Mouse (Mus musculus): Measurements from ENCODE around the gene Ipo5. TPM values are rescaled to one million over a fixed set of nuclear protein-coding genes. Genes with fewer than 3 reads are reported as not detected.

Ipo5 gene
- total and polyA plus RNA-seq, 2 experiments from 2014 or later = 58.1 to 106 TPM

GRCm38 (mm10) chr14:120989126-120989525 is 78.1 kb downstream of the Ipo5 start:
- H3K4me1 ChIP-seq (ENCODE audit: insufficient read depth) = no peaks in the 10 kb centered on the region
- no peaks in the 10 kb centered on the region for H3K27me3 ChIP-seq (ENCODE audit: insufficient read depth, low read length)
- H3K9me3 ChIP-seq (ENCODE audit: low read length) = no peaks in the 10 kb centered on the region
- H3K36me3 ChIP-seq (ENCODE audit: insufficient read depth) = no peaks in the 10 kb centered on the region
- H3K4me2 ChIP-seq (ENCODE audit: low read depth) = no peak overlapping the region
- WGBS = 74% methylated on average over 6 of the region's 6 CpGs
- H3K27ac ChIP-seq (ENCODE audit: low read depth, low read length) = no peak overlapping the region
- TF ChIP-seq CTCF (IDR thresholded peaks at IDR 0.05; ENCODE audit: low read depth) = no peak
- H3K9ac ChIP-seq = no peak overlapping the region
- ATAC-seq (no peak), DNase-seq (no peak)
- H3K4me3 ChIP-seq (ENCODE audit: low read depth, low read length) = no peak overlapping the region

Other genes starting within 250 kb of the Ipo5 start
- 88.9 and 120 TPM in 2 replicates for gene Farp1, start 124.0 kb downstream of the Ipo5 start, total RNA-seq (2014; rRNA removed)
- 31.6 and 48.3 TPM in 2 replicates for gene Farp1, start 124.0 kb downstream of the Ipo5 start, polyA plus RNA-seq (2015; fragmentation: Nextera tagmentation; extraction: Ambion mirVana)